Mouse (Mus musculus) inflammation-experienced regulatory T-cells, adult 6 months (primary cell): Measurements from ENCODE around the gene Reln. TPM values are rescaled to one million over a fixed set of nuclear protein-coding genes. Genes with fewer than 3 reads are reported as not detected.

Source experiments
- polyA plus RNA-seq, 3 experiments: library from polyadenylated mRNA; unstranded; fragments of 100-300 nt; shearing (Covaris generic); gene quantifications; one replicate each; pipeline ENCODE4 v1.2.1; 2017

Reln gene
- polyA plus RNA-seq, 3 experiments from 2014 or later = 0.09 TPM; not detected in 2

Other genes with a start within 250 kb of the Reln start
- gene Orc5, start 205.7 kb upstream of the Reln start, polyA plus RNA-seq = 10 to 100 TPM; 46.4 to 53.6 (median 52.9) TPM